In the genomic region with DNA sequence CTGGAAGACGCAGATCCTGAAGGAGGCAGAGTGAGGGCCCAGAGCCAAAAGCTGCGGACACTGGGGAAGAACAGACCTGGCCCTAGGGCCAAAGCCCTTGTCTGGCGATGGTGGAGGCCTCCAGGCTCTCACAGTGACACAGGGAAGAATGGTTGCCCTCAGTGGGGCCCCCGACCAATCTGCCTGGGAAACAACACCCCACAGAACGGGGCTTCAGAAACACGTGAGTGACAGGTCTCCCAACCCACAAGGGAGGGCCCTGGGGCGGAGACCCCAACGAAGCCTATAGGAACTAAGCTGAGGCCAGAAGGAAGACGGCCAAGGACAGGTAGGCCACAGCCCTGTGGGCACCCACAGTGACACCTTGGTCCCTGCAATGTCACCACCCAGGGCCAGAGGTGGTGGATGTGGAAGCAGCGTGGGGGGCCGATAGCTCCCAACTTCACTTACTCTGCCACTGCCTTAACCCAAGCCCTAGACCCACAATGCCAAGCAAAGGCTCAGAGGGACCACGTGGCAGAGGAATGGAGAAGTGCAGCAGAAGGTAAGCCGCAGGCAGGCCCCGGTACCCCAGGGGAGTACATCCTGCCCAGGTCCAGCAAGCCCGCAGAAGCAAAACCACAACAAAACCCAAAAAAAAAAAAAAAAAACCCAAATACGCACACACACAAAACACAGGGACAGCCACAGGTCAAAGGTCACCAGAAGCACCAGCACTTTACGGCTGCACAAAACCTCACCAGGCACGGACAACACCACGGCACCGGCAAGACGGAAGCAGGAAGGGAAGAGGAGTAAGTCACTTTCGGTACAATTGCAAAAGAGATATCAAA, we compare ENCODE assay signal across 10 mouse cellular contexts. TPM values are rescaled to one million over a fixed set of nuclear protein-coding genes. Genes with fewer than 3 reads are reported as not detected.
DNase-seq lines count a peak whose midpoint lies in the region; ATAC-seq and TF ChIP-seq lines count a peak whose summit lies in the region.
"Had no signal": no experiment of that assay in that cellular context is flagged by ENCODE, and none has a peak within 500 bp of the region (broad histone marks: within the 10 kb centered on the region; RNA-seq: fewer than 3 reads in every experiment).

No protein-coding gene starts in this region.

- peaks cover 79% of the 10 kb centered on the region for H3K36me3 ChIP-seq in erythroblast, embryonic 14.5 days (ENCODE audit: control insufficient read depth)
- H3K36me3 ChIP-seq in midbrain, embryonic 10.5 days, result peaks cover 45% of the 10 kb centered on the region
- H3K36me3 ChIP-seq in midbrain, postnatal 0 days (ENCODE audit: insufficient read depth, low read length), result peaks cover 33% of the 10 kb centered on the region
- peaks cover 11% of the 10 kb centered on the region; the same call in 1 of the 2 replicates for H3K36me3 ChIP-seq in macrophage (ENCODE audit: inconsistent target)

- peaks cover 91% of the 10 kb centered on the region for H3K79me2 ChIP-seq in macrophage (ENCODE audit: inconsistent target)

- H3K4me3 ChIP-seq in erythroblast, embryonic 14.5 days (replicated peaks), result peak overlapping the region; percentile 45
- peak overlapping the region; percentile 7 for H3K4me3 ChIP-seq in midbrain, embryonic 10.5 days
- H3K4me3 ChIP-seq in midbrain, postnatal 0 days (ENCODE audit: low read depth, low read length), result no peak overlapping the region
- H3K4me3 ChIP-seq in macrophage (ENCODE audit: inconsistent target), result peak overlapping the region; percentile 4; the same call in 1 of the 2 replicates
- H3K4me3 ChIP-seq: limb, embryonic 12.5 days had no signal

- no peak overlapping the region for H3K9ac ChIP-seq in midbrain, postnatal 0 days (replicated peaks; ENCODE audit: low read length, poor library complexity, severe bottlenecking)
- H3K9ac ChIP-seq: limb, embryonic 12.5 days had no signal

- ATAC-seq in erythroblast, adult 5-6 weeks (replicated peaks; ENCODE audit: low FRiP score, poor library complexity, severe bottlenecking), result no peak
- no peak for ATAC-seq in midbrain, postnatal 0 days (ENCODE audit: low FRiP score)

- TF ChIP-seq CTCF in midbrain, postnatal 0 days (IDR thresholded peaks at IDR 0.05), result no peak

- no peak overlapping the region for H3K27ac ChIP-seq in midbrain, embryonic 10.5 days (replicated peaks)
- no peak overlapping the region for H3K27ac ChIP-seq in midbrain, postnatal 0 days (ENCODE audit: low read depth, low read length)
- peak overlapping the region; percentile 99 for H3K27ac ChIP-seq in macrophage
- H3K27ac ChIP-seq: limb, embryonic 12.5 days had no signal

- no peaks in the 10 kb centered on the region for H3K9me3 ChIP-seq in erythroblast, embryonic 14.5 days (ENCODE audit: control insufficient read depth, low read length)
- H3K9me3 ChIP-seq in midbrain, embryonic 10.5 days (replicated peaks), result no peaks in the 10 kb centered on the region
- no peaks in the 10 kb centered on the region for H3K9me3 ChIP-seq in midbrain, postnatal 0 days (ENCODE audit: low read length)
- H3K9me3 ChIP-seq: limb, embryonic 12.5 days had no signal

- no peak overlapping the region for H3K4me2 ChIP-seq in midbrain, postnatal 0 days (ENCODE audit: low read depth, low read length, poor library complexity, severe bottlenecking)
- H3K4me2 ChIP-seq: limb, embryonic 12.5 days had no signal

- peaks cover 94% of the 10 kb centered on the region for H3K4me1 ChIP-seq in erythroblast, embryonic 14.5 days (ENCODE audit: control insufficient read depth)
- H3K4me1 ChIP-seq in midbrain, embryonic 10.5 days, result peaks cover 65% of the 10 kb centered on the region
- H3K4me1 ChIP-seq in midbrain, postnatal 0 days (ENCODE audit: insufficient read depth, low read length), result peaks cover 8% of the 10 kb centered on the region

- DNase-seq in midbrain, embryonic 10.5 days (ENCODE audit: low spot score), result no peak
- DNase-seq in midbrain, postnatal 0 days (ENCODE audit: low spot score), result no peak
- DNase-seq in thymus, postnatal 36 days, result peak; percentile 66 to 78
- DNase-seq in retina, postnatal 1 day, result no peak
- DNase-seq in right cerebral cortex, postnatal 14 days, result no peak

- H3K27me3 ChIP-seq in erythroblast, embryonic 14.5 days (ENCODE audit: control insufficient read depth), result no peaks in the 10 kb centered on the region
- H3K27me3 ChIP-seq in midbrain, embryonic 10.5 days (ENCODE audit: low read depth, poor library complexity, severe bottlenecking), result no peaks in the 10 kb centered on the region
- no peaks in the 10 kb centered on the region for H3K27me3 ChIP-seq in midbrain, postnatal 0 days (ENCODE audit: insufficient read depth, low read length)
- H3K27me3 ChIP-seq: limb, embryonic 12.5 days had no signal

- WGBS in midbrain, embryonic 10.5 days, result 83% methylated on average over 22 of the region's 22 CpGs
- WGBS in midbrain, postnatal 0 days, result 82% methylated on average over 22 of the region's 22 CpGs
- WGBS in macrophage (ENCODE audit: missing documents), result 21% methylated on average over 21 of the region's 22 CpGs

RNA-seq across cellular contexts. Expression of gene Sirt7, which starts 2.6 kb away (rescaled TPM):
- polyA plus RNA-seq in erythroblast, embryonic 14.5 days (2012), result 19.3 and 22.9 TPM in 2 replicates
- total RNA-seq in erythroblast, adult 5-6 weeks (2015; ENCODE audit: low replicate concordance), result 21.9 and 26.1 TPM in 2 replicates
- 48.8 and 52.1 TPM in 2 replicates for total RNA-seq in erythroblast, adult 5-6 weeks (2017; ENCODE audit: low replicate concordance)
- polyA plus RNA-seq in midbrain, embryonic 10.5 days (2016; fragmentation: Nextera tagmentation; extraction: Ambion mirVana), result 34.2 and 37.4 TPM in 2 replicates
- total RNA-seq in midbrain, postnatal 0 days (2014; rRNA removed), result 31.3 and 39.7 TPM in 2 replicates
- polyA plus RNA-seq in midbrain, postnatal 0 days (2015; fragmentation: Nextera tagmentation; extraction: Ambion mirVana), result 34.7 and 36.0 TPM in 2 replicates
- 100 to 1,000 TPM; 131 to 498 (median 330) TPM for total RNA-seq in macrophage (2018; cell fraction: chromatin; rRNA removed)
- 10 to 100 TPM; 27.1 to 83.0 (median 62.4) TPM for total RNA-seq in macrophage (2018; cell fraction: cytosol; rRNA removed)
- total RNA-seq in macrophage (2018; cell fraction: nucleus; rRNA removed), result 100 to 1,000 TPM in 25 of 26 experiments, 10 to 100 TPM in 1; 90.8 to 277 (median 168) TPM
- polyA plus RNA-seq in macrophage (2018), result 37.3 to 77.5 TPM (median 50.4 TPM) in 3 replicates

RNA-seq across cellular contexts. Expression of gene Mafg, which starts 5.7 kb away (rescaled TPM):
- 18.3 and 20.4 TPM in 2 replicates for polyA plus RNA-seq in erythroblast, embryonic 14.5 days (2012)
- total RNA-seq in erythroblast, adult 5-6 weeks (2015; ENCODE audit: low replicate concordance), result 65.3 and 78.0 TPM in 2 replicates
- total RNA-seq in erythroblast, adult 5-6 weeks (2017; ENCODE audit: low replicate concordance), result 137 and 154 TPM in 2 replicates
- 19.8 and 23.0 TPM in 2 replicates for polyA plus RNA-seq in midbrain, embryonic 10.5 days (2016; fragmentation: Nextera tagmentation; extraction: Ambion mirVana)
- 42.1 and 46.5 TPM in 2 replicates for total RNA-seq in midbrain, postnatal 0 days (2014; rRNA removed)
- polyA plus RNA-seq in midbrain, postnatal 0 days (2015; fragmentation: Nextera tagmentation; extraction: Ambion mirVana), result 40.8 and 41.7 TPM in 2 replicates
- 100 to 1,000 TPM; 127 to 265 (median 218) TPM for total RNA-seq in macrophage (2018; cell fraction: chromatin; rRNA removed)
- total RNA-seq in macrophage (2018; cell fraction: cytosol; rRNA removed), result 10 to 100 TPM; 29.7 to 53.1 (median 42.5) TPM
- 100 to 1,000 TPM; 103 to 262 (median 141) TPM for total RNA-seq in macrophage (2018; cell fraction: nucleus; rRNA removed)
- polyA plus RNA-seq in macrophage (2018), result 18.1 to 68.2 TPM (median 39.6 TPM) in 3 replicates

RNA-seq across cellular contexts. Expression of gene Pcyt2, which starts 9.9 kb away (rescaled TPM):
- 9.6 and 12.2 TPM in 2 replicates for polyA plus RNA-seq in erythroblast, embryonic 14.5 days (2012)
- total RNA-seq in erythroblast, adult 5-6 weeks (2015; ENCODE audit: low replicate concordance), result 7.7 and 20.7 TPM in 2 replicates
- 19.8 and 39.8 TPM in 2 replicates for total RNA-seq in erythroblast, adult 5-6 weeks (2017; ENCODE audit: low replicate concordance)
- polyA plus RNA-seq in midbrain, embryonic 10.5 days (2016; fragmentation: Nextera tagmentation; extraction: Ambion mirVana), result 140 and 151 TPM in 2 replicates
- 130 and 137 TPM in 2 replicates for total RNA-seq in midbrain, postnatal 0 days (2014; rRNA removed)
- polyA plus RNA-seq in midbrain, postnatal 0 days (2015; fragmentation: Nextera tagmentation; extraction: Ambion mirVana), result 129 and 143 TPM in 2 replicates
- 100 to 1,000 TPM; 136 to 537 (median 250) TPM for total RNA-seq in macrophage (2018; cell fraction: chromatin; rRNA removed)
- total RNA-seq in macrophage (2018; cell fraction: cytosol; rRNA removed), result 10 to 100 TPM; 15.5 to 47.5 (median 25.2) TPM
- total RNA-seq in macrophage (2018; cell fraction: nucleus; rRNA removed), result 100 to 1,000 TPM in 23 of 26 experiments, 10 to 100 TPM in 3; 67.5 to 355 (median 144) TPM
- 23.8 to 69.4 TPM (median 36.2 TPM) in 3 replicates for polyA plus RNA-seq in macrophage (2018)

RNA-seq across cellular contexts. Expression of gene Pycr1, which starts 15.9 kb away (rescaled TPM):
- 0.03 and 0.06 TPM in 2 replicates for polyA plus RNA-seq in erythroblast, embryonic 14.5 days (2012)
- total RNA-seq in erythroblast, adult 5-6 weeks (2015; ENCODE audit: low replicate concordance), result 2.3 TPM in 1 of 2 replicates, not detected in the other
- total RNA-seq in erythroblast, adult 5-6 weeks (2017; ENCODE audit: low replicate concordance), result not detected in 2 replicates
- polyA plus RNA-seq in midbrain, embryonic 10.5 days (2016; fragmentation: Nextera tagmentation; extraction: Ambion mirVana), result 37.6 and 43.4 TPM in 2 replicates
- 8.6 and 10.8 TPM in 2 replicates for total RNA-seq in midbrain, postnatal 0 days (2014; rRNA removed)
- 10.4 and 11.7 TPM in 2 replicates for polyA plus RNA-seq in midbrain, postnatal 0 days (2015; fragmentation: Nextera tagmentation; extraction: Ambion mirVana)
- 1 to 10 TPM in 1 of 26 experiments, under 1 TPM in 1, not detected in 24; 0.36 to 6.1 TPM for total RNA-seq in macrophage (2018; cell fraction: chromatin; rRNA removed)
- under 1 TPM in 11 of 26 experiments, not detected in 15; 0.08 to 0.61 (median 0.15) TPM for total RNA-seq in macrophage (2018; cell fraction: cytosol; rRNA removed)
- under 1 TPM in 2 of 26 experiments, not detected in 24; 0.40 to 0.50 TPM for total RNA-seq in macrophage (2018; cell fraction: nucleus; rRNA removed)
- polyA plus RNA-seq in macrophage (2018), result not detected in 3 replicates

RNA-seq across cellular contexts. Expression of gene Npb, which starts 19.4 kb away (rescaled TPM):
- polyA plus RNA-seq in erythroblast, embryonic 14.5 days (2012), result 0.46 TPM in 1 of 2 replicates, not detected in the other
- not detected in 2 replicates for total RNA-seq in erythroblast, adult 5-6 weeks (2015; ENCODE audit: low replicate concordance)
- total RNA-seq in erythroblast, adult 5-6 weeks (2017; ENCODE audit: low replicate concordance), result not detected in 2 replicates
- 0.65 and 0.66 TPM in 2 replicates for polyA plus RNA-seq in midbrain, embryonic 10.5 days (2016; fragmentation: Nextera tagmentation; extraction: Ambion mirVana)
- total RNA-seq in midbrain, postnatal 0 days (2014; rRNA removed), result not detected in 2 replicates
- polyA plus RNA-seq in midbrain, postnatal 0 days (2015; fragmentation: Nextera tagmentation; extraction: Ambion mirVana), result 1.3 TPM in 2 replicates
- 1 to 10 TPM in 2 of 26 experiments, not detected in 24; 2.0 to 2.4 TPM for total RNA-seq in macrophage (2018; cell fraction: chromatin; rRNA removed)
- not detected for total RNA-seq in macrophage (2018; cell fraction: cytosol; rRNA removed)
- not detected for total RNA-seq in macrophage (2018; cell fraction: nucleus; rRNA removed)
- not detected in 3 replicates for polyA plus RNA-seq in macrophage (2018)
- polyA plus RNA-seq: hindbrain, embryonic 11.5 days had no signal

Comparison
In these comparisons a context has a peak if more than half of its experiments do, and no peak if none do; other contexts are left out.
1. DNase-seq: peak in thymus, postnatal 36 days (2 of 2); none in midbrain, embryonic 10.5 days (single experiment), midbrain, postnatal 0 days (single experiment), retina, postnatal 1 day (single experiment) and right cerebral cortex, postnatal 14 days (single experiment).